Mouse (Mus musculus) heart, adult 8-10 months (tissue): ENCODE measurements at regions not wholly inside any gene's neighbourhood (a gene's known extent, or its start where the extent isn't known, plus 50 kb on each side); places are given as distances from the start of the nearest gene placed in this dataset.

ENCODE experiments used
- DNase-seq: peaks from one replicate; pipeline ENCODE4 v3.0.0; 2022; ENCODE audit warnings: low spot score

DNA sequence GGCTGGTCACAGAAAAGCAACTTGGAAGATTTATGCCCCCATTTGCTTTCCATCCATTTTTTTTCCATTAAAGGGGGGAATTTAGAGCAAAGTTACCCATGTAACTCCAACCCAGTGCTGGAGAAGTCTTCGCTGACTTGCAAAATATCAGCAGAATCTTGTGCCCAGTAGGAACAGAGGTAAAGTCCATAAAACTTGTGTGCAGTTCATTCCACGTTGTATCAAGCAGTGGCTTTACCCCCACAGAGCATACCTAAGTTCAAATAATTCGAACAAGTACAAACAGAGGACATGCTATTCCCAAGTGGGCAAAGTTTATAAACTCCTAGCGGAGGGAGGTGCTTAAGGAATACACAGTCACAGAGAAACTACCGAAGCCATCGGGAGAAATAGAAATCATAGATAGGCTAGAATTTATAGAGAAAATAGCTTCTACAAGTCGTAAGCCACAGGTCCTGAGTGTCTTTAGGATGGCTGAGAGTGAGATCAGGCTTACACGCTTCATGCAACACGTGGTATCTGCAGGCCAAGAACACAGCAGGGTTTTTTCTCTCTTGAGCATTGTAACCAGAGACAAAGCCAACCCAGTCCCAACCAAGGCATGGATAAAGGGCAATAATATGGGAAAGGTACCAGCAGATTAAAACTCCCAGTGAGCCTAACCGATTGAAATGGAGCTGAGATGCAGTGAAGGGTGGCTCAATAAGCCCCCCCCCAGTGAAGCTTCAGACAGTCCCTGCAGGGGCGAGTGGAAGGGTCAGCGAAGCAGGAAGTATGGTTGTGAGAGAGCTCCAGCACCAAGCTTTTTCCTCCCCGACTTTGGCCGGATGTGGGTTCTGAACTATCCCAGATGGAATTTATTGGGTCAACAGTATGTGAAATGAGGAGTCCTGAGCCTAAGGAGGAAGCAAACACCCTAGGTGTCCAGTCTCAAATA, 487.6 kb upstream of the Gm9747 start:
- DNase-seq = no peak

DNA sequence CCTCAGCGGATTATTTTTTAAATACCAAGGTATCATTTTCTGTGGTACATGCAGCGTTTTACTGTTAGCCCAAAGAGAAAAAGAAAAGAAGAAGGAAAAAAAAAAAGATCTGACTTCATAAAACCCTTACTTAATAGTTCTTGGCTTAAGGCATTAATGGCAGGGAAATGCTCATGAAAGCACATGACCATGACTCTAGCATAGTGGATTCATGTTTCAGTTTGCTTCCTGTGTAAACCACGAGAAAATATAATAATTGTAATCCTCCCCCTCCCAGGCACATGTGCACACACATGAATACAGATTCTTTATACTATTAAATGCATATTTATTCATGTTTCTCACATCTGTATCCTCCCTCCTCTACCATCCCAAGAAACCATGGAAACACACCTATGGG, 486.9 kb upstream of the Gm9747 start:
- DNase-seq = no peak

DNA sequence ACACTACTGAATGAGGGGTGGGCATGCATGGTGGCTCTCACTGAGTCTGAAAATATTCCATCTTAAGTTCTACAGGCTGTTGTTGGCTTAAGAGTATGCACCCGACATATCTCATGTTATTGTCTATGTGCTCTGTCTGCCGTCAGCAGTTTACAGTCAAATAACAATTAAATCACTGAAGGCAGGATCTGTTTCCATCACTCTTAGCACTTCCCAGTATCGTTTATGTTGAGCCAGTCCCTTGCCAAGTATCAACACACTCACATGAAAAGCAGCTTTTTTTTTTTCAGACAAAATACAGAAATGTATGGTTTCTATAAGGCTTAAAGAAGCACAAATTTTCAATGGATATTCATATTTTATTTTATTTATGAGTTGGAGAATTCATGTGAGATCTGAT, 485.9 kb upstream of the Gm9747 start:
- no peak for DNase-seq

DNA sequence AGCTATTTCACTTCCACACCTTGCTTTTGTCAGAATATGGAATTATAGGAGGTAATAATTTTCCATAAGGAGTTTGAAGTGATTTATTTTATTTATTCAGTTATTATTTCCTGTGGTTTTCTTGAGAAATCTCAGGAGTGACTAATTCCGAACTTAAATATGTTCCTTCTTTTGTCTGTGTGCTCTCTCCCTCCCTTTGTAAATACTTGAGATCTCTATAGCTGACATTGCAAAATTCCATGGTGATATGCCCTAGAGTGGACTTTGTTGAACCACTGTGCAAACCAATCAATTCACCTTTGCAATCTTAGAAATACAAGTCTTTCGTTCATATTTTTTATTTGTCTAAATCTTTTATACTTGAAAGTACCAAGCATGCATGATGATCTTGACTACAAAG, 478.8 kb upstream of the Gm9747 start:
- no peak for DNase-seq

DNA sequence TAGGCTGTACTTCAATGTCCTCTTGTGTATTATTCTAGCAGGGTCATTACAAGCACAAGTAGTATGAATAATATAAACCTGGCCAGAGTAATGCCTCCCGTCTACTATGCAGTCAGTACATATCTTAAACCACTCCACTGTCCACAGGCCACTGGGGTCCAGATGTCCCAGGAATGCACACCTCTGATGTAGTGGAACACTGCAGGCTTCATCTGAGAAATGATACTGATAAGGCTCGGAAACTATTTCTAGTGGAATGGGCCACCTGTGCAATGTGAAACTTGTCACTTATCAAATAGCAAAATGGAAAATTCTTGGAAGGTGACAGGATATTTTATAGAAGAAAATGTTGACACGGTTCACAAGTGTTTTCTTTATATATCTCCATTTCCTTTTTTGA, 477.6 kb upstream of the Gm9747 start:
- no peak for DNase-seq

DNA sequence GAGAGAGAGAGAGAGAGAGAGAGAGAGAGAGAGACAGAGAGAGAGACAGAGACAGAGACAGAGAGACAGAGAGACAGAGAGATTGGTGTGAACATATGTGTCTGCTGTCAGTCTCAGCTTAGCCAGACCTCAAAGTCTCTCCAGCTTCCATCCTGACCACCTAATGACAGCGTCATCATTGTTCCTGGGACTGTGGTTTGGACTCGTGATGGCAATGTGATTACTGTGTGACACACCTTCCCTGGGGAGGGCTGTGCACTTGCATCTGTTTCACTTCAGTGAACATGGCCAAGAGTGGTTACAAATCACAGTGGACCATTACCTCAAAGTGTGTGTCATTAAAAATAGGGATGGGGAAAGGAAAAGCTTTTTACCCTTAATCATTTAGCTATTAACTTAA, 477.2 kb upstream of the Gm9747 start:
- DNase-seq = no peak

DNA sequence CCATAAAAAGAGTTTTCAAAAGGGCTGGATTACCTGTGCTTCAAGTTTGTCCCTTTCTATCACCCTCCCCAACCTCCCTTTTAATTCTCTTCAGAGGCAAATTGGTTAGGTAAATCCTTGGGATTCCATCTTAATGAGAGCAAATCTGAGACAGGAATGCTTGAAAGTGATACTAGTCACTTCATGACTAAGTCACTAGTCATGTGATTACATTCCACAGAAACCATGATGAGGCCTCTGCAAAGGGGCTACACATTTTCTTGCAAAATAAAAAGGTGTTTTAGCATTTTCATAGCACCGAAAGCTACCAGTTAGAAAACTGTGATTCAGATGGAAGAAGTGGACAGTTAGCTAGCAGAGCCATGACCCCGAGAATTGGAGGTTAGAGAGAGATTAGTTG, 473.0 kb upstream of the Gm9747 start:
- DNase-seq = no peak

DNA sequence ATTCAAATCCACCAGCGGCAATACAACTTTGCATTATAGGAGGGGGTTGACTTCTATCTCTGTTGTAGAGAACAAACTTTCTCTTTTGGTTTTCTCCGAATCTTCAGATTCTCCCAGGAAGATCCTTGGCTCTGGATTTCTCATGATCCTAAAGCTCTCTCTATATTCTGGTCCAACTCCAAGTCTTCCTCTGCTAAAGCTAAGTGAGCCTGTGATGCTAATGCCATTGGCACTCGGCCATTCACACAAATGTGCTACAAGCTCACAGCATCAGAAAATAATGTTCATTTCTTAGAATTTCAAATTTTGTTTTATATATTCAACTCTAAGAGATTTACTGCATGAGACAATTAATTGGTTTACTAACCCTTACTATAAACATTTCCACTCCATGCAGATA, 461.2 kb upstream of the Gm9747 start:
- DNase-seq = no peak

DNA sequence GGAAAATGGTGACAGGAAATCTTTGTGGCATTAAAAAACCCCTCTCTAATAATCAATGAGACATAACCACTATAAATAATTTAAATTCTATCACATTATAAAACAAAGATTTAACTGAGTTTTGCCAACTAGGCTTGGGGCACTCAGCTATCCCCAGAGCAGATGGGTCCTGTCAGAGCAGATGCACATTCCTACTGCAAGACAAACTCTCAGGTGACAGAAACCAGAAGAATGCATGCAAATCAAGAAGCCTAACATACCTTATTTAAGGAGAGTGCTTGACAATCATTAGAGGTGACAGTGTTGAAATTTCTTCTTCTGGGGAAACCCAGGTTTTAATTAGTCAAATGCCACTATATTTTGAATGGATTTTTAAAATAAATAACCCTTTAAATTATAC, 452.3 kb upstream of the Gm9747 start:
- no peak for DNase-seq

DNA sequence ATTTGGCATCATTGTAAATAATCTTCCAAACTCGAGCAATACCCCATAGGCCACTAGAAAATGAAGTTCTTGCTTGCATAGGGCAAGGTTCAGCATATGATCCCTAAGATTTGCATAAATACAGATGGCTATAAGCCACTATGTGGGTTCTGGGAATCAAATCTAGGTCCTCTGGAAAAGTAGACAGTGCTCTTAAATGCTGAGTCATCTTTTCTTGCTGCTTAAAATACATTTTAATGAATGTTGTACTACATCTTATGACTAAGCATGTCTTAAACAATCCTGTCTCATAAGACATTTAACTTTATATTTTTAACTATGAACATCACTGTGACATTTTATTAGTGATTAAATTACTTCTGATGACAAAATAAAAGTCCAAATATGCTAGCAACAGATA, 448.6 kb upstream of the Gm9747 start:
- no peak for DNase-seq

DNA sequence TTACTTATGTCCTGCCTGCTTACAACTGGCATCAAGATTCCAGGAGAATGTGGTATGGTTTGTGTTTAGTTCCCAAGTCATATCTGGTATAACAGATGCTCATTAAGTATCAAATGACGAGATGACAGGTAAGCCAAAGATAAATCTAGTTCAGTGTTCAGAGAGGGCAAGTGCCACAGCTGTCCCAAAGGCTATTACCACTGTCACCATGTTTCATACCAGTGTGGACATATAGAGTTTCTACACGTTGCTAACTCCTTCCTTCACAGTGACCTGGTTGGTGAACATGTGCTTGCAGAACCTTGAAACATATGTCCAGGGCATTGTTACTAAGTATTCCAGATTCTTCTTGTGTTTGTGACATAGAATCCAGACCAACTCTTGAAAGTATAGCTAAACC, 438.1 kb upstream of the Gm9747 start:
- no peak for DNase-seq

DNA sequence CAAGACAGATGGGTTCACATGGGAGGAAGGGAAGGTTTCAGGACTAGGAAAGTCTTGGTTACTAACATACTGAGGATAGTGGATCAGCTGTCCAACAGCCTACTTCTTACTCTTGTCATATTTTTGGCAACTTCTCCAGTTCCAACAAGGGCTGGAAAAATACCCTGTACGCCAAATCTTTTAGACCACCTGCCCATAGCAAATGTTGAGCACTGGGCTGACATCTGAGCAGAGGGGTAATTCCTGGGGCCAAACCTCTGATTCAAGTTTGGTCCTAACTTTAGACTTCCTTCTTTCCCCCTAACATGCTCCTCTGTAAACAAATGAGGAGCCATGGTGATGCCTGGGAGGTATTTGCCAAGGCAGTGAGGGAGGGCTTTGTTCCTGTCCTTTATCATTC, 437.5 kb upstream of the Gm9747 start:
- DNase-seq = no peak

DNA sequence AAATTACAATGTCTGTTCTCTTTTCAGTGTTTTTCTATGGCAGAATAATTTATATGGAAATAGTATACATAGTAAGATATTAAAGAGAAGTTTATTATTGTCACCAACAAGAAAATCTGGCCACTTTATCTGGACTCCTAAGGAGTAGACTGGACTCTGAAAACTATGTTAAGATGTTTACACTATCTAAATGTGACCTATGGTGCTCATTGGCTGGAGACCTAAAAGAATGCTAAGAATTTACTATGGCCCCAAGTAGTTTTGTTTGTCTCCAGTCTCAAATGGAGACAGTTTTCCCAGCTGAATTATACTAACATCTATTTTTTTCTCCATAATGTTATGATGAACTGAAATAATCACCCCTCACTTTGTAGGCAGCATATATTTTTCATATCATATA, 421.3 kb upstream of the Gm9747 start:
- DNase-seq = no peak

DNA sequence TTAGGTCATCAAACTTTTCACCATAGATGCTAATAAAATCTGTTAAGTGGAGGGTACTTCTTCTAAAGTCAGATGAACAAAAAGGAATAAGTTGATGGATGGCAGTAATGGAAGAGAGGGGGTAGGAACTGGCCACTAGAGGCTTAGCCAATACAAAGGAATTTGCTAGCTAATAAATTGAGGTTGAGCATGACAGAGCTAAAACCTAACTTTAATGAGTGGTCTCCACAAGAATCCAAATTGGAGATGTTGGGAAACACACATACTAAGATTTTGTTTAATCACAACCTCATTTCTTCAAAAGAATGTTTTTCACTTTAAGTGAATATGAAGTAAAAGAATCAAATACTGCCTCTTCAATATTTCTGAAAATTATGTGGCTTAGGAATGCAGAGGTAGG, 414.0 kb upstream of the Gm9747 start:
- DNase-seq = no peak

DNA sequence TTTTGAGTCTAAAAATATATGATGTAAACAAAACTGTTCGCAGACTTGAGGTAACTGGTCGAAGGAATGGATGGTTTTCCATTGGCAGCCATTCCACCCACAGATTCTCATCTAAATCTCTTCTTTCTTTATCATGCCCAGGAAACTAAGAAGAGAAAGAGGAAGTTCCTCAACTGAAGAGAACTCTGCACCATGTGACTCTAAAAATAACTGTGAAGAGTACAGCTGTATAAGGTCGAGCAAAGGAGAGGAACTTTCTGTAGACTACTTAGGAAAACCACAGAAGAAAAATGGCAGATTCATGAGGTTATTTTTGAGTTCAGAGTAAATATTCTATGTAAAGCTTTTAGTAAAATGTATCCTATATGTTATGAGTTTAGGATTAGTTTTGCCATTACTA, 390.9 kb upstream of the Gm9747 start:
- no peak for DNase-seq

DNA sequence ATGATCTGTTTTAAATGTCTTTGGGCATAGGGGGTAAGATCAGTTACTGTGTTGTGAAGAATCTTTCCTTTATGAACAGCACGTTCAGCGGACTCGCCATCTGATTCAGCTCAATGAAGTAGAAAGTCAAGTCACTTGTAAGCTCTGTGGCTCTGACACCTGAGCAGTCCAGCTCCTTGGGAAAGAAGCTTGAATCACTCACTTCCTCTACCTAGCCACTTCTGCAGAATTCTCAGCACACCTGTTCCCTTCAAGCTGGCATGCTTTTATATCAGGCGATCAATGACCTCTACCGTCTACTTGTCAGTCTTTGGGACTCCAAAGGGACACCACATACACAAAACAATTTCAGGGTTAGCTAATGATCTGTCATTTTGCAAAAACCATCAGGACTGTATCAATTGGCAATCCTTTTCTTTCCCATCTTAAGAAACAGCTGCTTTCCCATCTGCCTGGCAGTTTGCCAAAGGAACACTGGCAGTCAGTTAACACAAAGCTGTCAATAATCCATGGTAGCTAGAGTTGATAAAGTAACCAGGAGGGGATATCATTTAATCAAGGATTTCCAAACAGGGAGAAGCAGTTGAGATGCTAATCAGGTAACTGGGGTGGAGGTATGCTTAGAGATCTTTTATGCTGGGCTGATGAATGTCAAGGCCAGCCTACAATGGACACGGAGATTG, 382.3 kb upstream of the Gm9747 start:
- DNase-seq = no peak

DNA sequence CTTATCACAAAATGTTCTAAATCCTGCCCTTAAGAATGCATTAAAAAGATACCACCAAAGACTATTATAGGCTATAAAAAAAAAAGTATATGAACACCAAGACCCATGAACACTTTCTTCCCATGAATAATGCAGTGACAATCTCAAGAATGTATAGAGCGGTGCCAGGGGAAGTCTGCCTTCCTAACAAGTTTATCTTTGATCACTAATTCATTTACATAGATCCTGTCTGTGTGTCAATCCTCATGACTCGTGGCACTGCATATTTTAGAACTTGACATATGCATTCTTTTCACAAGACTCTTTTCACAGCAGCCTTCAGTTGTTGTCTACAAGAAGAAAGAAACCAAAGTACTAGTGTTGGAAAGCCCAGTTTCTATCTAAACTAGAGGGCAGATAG, 373.4 kb upstream of the Gm9747 start:
- DNase-seq = no peak

DNA sequence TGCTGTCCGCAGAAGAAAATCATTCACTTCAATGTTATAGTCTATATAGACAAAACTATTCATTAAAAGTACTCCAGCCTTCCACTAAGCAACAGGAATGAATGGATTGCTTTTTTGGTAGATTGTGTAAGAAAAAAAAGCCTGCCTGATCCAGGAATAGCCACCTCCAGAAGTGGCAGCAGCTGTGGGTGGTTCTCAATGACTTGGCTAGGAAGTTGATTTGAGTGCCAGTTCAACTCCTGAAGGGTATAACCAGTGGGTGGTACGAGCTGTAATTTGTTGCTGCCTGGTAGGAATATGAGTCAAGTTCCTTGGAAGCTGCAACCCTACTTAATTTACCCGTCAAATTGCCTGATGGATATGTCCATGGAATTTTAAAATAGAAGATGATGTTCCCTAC, 368.3 kb upstream of the Gm9747 start:
- peak; percentile 8 for DNase-seq

DNA sequence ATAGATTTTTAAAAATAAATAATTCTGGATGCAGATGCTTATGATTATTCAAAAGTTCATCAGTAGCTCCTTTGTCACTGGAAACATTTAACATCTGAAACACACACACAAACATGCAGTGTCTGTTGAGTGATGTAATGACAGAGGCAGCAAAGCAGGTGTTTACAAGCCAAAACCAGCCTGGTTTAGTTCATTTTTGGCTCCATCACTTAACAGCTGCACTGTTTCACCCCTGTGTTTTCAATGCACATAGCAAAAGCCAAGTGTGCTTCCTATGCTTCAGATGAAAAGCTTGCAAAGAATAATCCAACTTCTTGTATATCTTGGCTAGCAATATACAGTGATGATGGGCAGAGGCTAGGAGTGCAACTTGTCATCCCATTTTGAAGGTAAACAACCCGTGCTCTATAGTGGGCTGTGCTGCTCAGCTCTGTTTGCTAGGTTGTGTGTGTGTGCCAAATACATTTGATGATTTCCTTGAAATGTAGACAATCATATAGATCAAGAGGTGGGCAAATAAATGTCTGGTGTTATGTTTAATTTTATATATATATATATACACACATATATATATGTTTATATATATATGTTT, 345.9 kb upstream of the Gm9747 start:
- no peak for DNase-seq

DNA sequence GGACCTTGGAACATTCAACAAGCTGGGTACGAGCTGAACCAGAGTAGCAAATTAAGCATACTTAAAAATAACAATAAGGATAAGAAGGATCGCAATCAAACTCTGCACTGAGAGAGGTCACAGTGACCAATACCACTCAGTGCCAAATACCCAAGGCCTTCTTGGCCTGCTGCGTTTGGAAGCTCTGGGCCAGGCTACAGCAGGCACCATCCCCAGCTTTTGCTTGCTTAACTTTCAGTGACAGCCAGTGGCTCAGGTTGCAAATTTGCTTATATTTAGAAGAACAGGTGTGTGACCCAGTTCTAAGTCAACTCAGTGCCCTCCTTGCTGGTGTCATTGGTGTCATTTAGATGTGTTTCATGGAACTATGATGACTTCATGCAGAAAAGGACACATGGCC, 335.7 kb upstream of the Gm9747 start:
- peak; percentile 38 for DNase-seq

DNA sequence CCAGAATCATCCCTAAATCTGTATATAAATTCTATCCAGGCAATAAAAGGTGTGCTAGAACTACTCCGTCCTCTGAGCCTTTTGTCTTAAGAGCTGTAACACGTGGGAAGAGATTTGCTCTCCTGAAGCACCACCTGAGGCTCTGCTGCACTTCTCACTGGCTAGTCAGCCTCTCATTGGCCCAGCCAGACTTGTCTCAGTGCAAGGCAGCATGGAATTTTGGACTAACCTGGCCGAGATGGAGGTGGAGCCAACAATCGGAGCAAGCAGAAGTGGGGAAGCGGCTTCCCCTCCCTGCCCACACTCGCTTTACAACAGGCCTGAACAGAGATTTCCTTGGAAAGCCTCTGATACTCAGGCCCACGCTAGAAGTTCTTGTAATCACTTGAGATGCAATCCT, 332.1 kb upstream of the Gm9747 start:
- DNase-seq = no peak

DNA sequence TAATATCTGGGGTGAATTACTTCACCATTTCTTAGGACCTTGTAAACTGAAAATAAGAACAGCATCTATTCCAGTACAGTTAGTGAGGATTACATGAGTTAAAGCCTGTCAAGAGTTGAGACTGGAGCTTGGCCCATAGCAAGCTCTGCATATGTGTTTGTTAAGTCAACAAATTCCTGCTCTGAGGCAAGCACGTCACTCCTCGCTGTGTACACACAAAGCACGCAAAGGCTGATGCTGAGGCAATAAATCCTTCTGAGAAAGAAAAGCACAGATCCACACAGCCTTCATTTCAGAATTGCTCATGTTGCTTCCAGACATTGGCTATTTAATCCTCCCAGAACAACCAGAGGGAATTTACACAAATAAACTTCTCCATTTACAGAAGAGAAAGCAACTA, 328.9 kb upstream of the Gm9747 start:
- no peak for DNase-seq

DNA sequence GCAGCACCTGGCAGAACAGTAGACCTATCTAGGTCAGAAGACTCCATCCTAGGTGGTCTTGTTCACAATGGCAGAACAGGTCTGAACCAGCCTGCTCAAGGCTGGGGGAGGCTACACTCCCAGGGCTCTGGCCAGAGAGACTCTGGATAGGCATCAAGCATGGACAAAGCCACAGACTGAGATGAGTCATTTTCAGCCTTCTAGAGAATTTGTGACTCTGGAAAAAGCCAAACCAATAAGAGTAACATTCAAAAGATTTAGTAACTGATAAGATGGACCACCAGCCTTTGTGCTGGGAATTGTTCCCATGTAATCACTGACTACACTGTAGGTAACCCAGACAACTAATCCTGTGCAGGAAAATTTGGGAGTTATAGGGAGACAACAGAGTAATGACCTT, 320.3 kb upstream of the Gm9747 start:
- no peak for DNase-seq
